Mouse (Mus musculus) gastrocnemius, adult 2 months (tissue): Measurements from ENCODE around the gene Gm45711. TPM values are rescaled to one million over a fixed set of nuclear protein-coding genes. Genes with fewer than 3 reads are reported as not detected.
"Not testable (repeated sequence)": the region's sequence is repeated elsewhere in the genome, so short reads cannot be mapped to it uniquely, and the experiment has no call there.

Experiments
- DNase-seq: peaks from one replicate; pipeline ENCODE4 v3.0.0; 2022
- H3K27ac ChIP-seq: fragments of 200-600 bp; 2 replicates; pipeline ENCODE4 v1.8.1; 2022; ENCODE audit warnings: mild to moderate bottlenecking
- H3K4me3 ChIP-seq: fragments of 200-600 bp; 2 replicates; pipeline ENCODE4 v1.8.1; 2022; ENCODE audit warnings: mild to moderate bottlenecking, moderate library complexity
- CTCF ChIP-seq: fragments of 200-600 bp; IDR thresholded peaks from 2 replicates; pipeline ENCODE4 v1.8.1; 2022; ENCODE audit warnings: antibody characterized with exemption, mild to moderate bottlenecking, moderate library complexity
- intact Hi-C: fragments of 180-260 bp; cut with DNase I; formaldehyde crosslinking; loops from one replicate; pipeline ENCODE4 v1.15.1; 2025
- total RNA-seq, 2 experiments: library from RNA; stranded (reverse); gene quantifications; 2 replicates each; pipeline ENCODE4 v1.2.3; 2021

Gm45711 gene
- total RNA-seq, 2 experiments from 2014 or later, result not detected

DNA sequence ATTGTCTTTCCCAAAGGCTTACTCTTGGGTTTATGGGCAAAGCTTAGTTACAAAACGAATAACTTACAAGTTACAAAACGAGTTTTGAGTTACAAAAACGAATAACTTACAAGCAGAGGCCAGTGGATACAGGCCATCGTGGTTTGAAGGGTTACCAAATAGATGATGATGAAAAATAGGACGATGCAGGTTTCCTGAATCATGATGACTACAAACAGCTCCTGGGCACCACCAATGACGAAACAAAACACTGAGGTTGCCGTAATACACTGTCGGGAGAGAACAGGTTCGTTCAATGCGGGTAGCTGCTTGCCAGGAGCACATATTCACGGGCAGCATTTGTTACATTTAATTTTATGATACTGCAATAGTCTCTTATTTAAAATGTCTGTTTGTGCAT, 4.9 kb downstream of the Gm45711 start:
- Histone ChIP-seq H3K4me3 (no peak overlapping the region), H3K27ac (no peak overlapping the region)
- DNase-seq, result no peak
- TF ChIP-seq CTCF, result no peak
- intact Hi-C loops, result no loop called here

DNA sequence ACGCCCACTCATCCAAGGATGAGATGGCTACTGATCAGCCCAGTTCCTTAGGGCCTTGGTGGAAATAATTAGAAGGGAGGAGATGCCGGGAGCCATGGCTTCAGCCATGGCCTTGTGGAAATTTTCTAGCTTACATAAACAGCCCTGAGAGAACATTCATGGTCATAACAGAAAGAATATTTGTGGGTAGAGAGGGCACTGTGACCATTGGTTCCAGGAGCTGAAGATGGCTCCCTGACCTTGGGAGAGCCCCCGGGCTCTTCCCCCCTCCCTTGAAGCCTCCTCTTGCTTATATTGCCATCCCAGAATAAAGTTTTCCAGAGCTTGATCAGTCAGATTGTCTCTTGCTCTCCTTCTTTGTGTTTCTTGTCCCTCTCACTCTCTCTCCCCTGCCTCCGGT, 7.3 kb downstream of the Gm45711 start:
- DNase-seq, intact Hi-C loops, H3K27ac ChIP-seq, H3K4me3 ChIP-seq: not testable (repeated sequence)

DNA sequence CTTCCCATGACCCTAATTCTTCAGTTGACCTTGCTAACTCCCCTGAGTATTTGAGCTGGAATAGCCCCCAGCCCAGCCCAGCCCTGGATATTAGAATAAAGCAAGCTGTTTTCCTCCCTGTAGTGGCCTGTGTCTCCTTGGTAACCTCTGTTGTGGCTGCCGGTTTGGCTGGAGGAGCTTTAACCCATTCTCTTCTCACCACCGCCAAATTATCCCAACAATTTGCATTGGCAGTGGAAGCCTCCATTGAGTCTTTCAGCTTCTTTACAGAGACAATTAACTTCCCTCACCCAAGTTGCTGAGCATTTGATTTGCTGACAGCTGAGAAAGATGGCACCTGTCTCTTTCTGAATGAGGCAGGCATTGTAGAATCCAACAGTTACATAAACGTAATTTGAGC, 8.3 kb downstream of the Gm45711 start:
- DNase-seq, intact Hi-C loops, H3K27ac ChIP-seq, H3K4me3 ChIP-seq: not testable (repeated sequence)

DNA sequence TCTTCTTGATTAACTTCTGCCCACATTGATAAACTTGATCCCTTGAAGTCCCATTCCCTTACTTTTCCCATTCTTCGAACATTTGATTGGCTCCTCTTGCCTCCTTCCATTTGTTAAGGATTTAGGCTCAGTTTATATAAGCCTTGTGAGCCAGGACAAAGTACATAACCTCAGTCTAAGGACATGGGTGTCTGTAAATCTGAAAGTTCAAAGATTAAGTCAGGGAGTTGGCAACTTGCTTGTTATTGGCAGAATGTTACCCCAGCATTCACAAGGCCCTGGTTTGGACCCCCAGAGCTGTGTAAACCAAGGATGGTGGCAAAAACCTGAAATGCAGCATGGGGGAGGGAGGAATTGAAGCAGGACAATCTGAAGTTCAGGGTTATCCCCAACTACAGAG, 15.5 kb downstream of the Gm45711 start:
- DNase-seq, result no peak
- H3K4me3 ChIP-seq, result no peak overlapping the region
- no peak overlapping the region for H3K27ac ChIP-seq
- intact Hi-C loops, result no loop called here
- TF ChIP-seq CTCF, result no peak

DNA sequence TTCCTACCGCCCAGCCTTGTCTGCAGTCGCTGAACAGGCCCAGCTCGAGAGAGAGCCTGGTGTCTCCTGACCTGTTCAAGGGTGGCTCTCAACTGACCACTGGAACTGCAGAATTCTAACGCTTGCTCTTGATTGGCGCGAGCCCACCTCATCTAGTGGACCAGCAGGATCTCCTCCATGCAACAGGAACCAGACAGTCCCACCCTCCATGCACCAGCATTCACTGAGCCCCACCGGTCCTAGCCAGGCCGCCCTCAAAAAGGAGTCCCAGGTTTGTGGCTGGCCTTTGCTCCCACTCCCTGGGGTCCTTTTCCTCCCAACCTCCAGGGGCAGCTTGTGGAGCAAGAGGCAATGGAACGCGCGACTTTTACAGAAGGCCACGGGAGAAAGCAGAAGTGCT, 16.8 kb downstream of the Gm45711 start, which contains the start of gene Cmtm2a:
Gene Cmtm2a, minus strand, starts transcription at position 101 of the 400 bp plus-strand sequence.
- H3K4me3 ChIP-seq, H3K27ac ChIP-seq, intact Hi-C loops, DNase-seq: not testable (repeated sequence)

DNA sequence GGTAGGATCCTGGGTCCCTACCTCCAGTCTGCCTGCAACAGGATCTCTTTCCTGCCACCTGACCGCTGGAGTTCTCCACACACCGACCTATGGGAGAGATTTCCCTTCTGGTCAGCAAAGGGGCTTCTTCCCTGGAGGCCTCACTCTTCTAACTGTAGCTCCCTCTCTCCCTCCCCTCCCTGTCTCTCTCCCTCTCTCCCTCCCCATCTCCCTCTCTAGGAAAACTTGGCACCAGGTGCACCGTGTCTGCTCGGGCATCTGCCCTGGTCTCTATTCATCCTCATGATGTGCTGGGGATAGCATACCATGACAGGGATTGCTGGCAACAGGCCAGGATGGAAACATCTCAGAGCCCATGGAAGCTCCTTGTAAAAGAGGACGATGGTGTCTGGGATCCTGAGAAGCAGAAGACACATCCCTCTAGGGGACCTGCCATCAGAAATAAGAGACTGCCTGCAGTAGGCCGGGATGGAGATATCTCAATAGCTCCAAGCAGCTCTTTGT, 40.9 kb downstream of the Gm45711 start:
- intact Hi-C loops, result no loop called here
- Histone ChIP-seq H3K4me3 (no peak overlapping the region), H3K27ac (no peak overlapping the region)
- no peak for DNase-seq
- no peak for TF ChIP-seq CTCF

DNA sequence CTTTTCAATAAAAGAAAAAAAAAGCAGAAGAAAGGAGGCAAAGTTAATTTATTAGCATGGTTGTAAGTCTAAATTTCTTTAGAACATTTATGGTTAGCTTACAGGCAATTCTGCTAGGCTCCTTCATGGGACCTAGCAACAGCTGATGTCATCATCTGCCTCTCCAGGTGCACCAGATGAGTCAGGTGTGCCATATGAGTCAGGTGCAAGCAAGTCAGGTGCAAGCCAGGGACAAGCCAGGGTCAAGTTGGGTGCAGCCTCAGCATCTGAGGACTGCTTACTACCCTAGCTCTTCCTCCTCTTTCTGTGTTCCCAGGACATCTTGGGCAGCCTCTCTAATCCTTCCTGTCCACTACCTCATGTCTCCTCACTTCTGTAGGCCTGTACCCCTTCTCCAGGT, 41.5 kb downstream of the Gm45711 start:
- H3K4me3 ChIP-seq, result no peak overlapping the region
- intact Hi-C loops, result no loop called here
- TF ChIP-seq CTCF, result no peak
- H3K27ac ChIP-seq, result no peak overlapping the region
- no peak for DNase-seq

DNA sequence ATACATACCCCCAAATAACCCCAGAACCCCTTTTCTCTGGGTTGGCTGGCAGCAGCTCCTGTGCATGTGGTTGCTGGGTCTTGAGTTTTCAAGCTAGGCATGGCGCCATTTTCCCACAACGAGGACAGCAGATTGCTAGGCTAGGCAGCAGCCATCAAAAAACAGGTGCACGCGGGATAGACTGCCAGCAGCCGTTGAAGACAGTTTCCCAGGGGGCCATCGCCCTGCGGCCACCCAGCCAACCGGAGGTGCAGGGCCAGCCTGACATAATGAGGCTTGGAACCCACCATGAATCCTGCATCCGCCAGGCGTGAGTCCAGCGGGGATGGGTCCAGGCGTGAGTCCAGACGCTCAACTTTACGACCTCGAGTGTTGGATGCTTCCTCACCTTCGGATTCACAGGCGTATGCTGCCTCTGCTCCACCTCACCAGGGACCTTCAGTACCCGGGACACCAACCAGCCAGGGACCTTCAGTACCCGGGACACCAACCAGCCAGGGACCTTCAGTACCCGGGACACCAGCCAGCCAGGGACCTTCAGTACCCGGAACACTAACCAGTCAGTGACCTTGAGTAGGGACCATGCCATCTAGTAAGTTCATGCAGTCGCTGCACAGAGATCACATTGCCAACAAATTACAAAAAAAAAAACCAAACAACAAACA, 45.5 kb downstream of the Gm45711 start:
- H3K4me3 ChIP-seq, H3K27ac ChIP-seq, intact Hi-C loops: not testable (repeated sequence)
- peak; percentile 31 for DNase-seq

DNA sequence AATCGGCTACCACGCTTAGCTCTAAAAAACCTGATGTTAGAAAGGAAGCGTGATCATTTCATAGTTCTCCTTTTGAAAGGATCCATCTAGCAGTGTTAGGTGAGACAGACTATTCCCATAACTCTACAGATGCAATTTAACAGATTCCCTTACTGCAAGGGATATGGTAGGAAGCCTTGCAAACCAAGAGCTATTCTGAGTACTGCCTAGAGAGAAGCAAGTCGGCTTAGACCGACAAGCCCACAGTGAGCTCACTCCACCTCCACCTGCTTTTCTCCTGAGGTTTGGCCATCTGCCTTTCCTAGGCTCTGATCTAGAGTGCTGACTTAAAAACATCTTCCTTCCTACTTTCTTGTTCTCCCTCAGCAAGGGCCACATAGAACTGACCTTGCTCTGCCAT, 48.1 kb downstream of the Gm45711 start:
- H3K27ac ChIP-seq, DNase-seq, H3K4me3 ChIP-seq, intact Hi-C loops: not testable (repeated sequence)

DNA sequence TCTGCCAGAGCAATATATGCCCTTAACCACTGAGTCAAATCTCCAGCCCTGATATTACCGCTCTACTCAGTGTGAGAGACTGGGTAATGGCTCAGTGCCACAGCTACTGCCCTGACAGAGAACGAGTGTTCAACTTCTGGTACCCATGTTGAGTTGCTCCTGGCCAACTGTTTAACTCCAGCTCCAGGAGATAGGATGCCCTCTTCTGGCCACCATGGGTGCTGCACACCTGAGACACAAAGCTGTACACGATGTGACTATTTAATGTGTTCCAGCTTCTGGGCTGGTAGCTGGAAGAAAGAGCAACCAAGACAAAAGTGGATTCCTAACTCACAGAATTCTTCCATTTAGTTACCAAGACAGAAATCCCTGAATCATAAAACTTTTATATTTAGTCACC, 56.9 kb downstream of the Gm45711 start:
- TF ChIP-seq CTCF, result peak; percentile 31; the same call in 1 of the 2 replicates
- Histone ChIP-seq H3K27ac (no peak overlapping the region), H3K4me3 (no peak overlapping the region)
- intact Hi-C loops, result loop anchor here (5.0 kb wide), 2 partner anchors 89 to 184 kb away; no protein-coding TSS in a partner anchor
- DNase-seq, result no peak

DNA sequence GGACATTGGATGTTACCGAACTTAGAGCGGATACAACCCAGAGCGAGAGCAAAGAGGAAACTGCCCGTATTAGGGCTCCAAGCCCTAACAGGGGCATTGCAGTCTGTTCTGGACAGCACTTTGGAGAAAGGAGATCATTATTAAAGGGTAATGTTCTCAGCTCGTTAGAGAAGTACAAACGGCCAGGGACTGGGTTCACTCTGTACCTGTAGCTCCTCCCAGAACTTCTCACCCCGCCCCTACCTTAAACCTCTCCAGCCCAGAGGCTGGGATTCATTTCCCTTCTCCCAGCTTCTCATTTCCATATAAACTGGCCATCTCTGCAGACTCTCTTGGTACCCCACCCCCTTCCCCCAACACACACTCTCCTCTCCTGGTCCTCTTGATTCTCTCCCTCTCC, 58.4 kb downstream of the Gm45711 start:
- DNase-seq, result no peak
- intact Hi-C loops, result loop anchor here (5.0 kb wide), 2 partner anchors 91 to 186 kb away; no protein-coding TSS in a partner anchor

DNA sequence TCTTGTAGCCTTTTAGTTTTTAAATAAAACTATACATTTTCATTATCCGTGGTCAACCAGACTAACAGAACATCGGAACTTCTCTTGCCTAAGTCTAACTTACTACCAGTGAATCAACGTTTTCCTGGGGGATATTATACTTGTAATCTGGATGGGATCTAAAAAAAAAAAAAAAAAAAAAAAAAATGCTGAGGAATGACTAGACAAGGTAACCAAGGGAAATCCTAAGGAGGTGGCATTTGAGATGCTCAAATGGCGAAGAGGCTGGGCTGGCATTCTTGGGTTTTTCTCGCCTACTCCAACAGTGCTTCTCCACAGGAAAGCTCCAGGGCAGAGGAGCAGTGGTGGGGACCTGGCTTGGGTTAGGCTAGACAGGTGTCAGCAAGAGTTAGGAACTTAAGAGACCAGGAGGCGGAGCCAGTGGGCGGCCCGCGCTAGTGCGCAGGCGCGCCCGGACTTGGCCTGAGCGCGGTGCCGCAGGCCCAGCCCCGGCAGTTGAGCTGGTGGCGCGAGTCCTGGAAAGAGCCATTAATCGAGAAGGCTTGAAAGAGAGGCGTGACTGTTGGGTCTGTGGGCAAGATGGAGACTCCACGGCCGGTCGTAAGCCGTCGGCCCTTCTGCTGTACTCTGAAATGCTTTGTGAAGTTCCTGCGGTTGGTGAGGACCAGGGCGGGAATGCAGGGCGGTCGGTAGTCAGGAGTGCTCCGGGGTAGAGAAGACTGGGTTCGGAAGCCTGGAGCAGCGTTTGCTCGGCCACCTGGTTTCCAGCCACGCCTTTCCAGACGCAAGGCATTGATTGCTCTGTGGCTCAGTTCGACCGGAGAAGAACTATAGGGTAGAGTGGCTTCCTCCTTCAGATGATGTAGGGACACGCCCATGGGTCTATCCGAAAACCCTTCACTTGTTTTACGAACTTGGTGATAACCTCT, 59.2 kb downstream of the Gm45711 start, which contains the start of gene Cklf:
Gene Cklf, plus strand, starts transcription at position 423 of the 929 bp plus-strand sequence.
- peak; percentile 91 for DNase-seq
- H3K4me3 ChIP-seq, result peak within 1 kb of the TSS; percentile 87
- TF ChIP-seq CTCF, result peak; percentile 49
- H3K27ac ChIP-seq, result peak within 1 kb of the TSS; percentile 86
- intact Hi-C loops, result loop anchor here (5.0 kb wide), 2 partner anchors 92 to 187 kb away; no protein-coding TSS in a partner anchor

More for the DNA sequence above, 58.4 kb downstream of the Gm45711 start:
- H3K4me3 ChIP-seq, result peak overlapping the region; percentile 87
- no peak for TF ChIP-seq CTCF
- no peak overlapping the region for H3K27ac ChIP-seq

DNA sequence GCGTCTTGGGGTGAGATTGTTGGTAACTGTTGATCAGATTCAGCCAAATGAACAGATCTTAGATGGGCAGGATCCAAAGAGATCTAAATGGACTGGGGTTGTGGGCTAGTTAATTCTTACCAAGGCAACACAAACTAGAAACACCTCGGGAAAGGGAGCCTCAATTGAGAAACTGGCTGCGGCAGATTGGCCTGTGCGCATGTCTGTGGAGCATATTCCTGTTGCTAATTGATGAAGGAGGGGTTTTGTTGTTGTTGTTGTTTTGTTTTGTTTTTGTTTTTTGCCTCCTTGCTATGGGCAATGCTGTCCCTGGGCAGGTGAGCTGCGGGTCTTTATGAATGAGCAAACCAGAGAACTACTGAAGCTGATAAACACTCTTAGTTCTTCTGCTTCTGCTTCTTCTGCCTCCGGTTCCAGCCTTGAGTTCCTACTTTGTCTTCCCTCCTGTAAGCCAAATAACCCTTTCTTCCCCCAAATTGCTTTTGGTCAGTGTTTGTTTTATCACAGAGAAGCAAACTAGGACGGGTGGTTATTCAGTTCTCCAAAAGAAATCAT, 60.4 kb downstream of the Gm45711 start:
- no peak overlapping the region for H3K4me3 ChIP-seq
- intact Hi-C loops, result loop anchor here (10.0 kb wide), 1 partner anchor 315 kb away; no protein-coding TSS in a partner anchor
- DNase-seq, result no peak

More for the DNA sequence above, 60.4 kb downstream of the Gm45711 start:
- no peak overlapping the region for H3K27ac ChIP-seq
- no peak for TF ChIP-seq CTCF
